Mouse (Mus musculus): Measurements from ENCODE around the gene C87436. TPM values are rescaled to one million over a fixed set of nuclear protein-coding genes. Genes with fewer than 3 reads are reported as not detected.

The C87436 gene
- total and polyA plus RNA-seq, 3 experiments = 11.6 to 18.5 TPM; not detected in 1

DNA sequence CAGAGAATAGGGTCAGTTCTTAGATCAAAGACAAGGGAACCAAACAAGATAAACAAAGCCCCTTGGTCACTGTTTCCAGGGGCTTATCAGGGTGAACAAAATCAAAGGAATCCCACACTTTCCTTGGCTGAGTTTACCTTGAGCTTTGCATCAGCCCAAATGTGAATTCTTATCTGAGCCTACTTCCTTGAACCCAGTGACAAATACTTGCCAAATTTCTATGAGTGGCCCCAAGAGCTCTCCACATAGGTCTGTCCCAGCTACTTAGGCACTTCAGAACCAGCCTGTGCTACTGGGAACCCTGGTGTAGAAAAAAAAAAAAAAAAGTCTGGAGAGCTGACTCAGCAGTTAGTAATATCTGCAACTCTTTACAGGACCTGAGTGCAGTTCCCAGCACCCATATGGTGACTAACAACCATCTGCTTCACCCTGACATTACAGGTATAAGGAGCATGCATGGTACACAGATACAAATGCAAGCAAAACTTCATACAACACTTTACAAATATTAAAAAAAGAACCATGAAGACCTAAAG lies 36.5 kb downstream of the C87436 start:
- Histone ChIP-seq H3K4me1 (ENCODE audit: control insufficient read depth in 1 of 2, insufficient read depth in 2 of 2, low read length in 2 of 2) (peaks cover 13 to 36% of the 10 kb centered on the region in 2 experiments), H3K36me3 (ENCODE audit: control insufficient read depth in 1 of 2, insufficient read depth in 2 of 2, low read length in 2 of 2) (peaks cover 0 to 28% of the 10 kb centered on the region in 2 experiments; a peak in 3 of 4 replicates), H3K4me3 (ENCODE audit: control insufficient read depth in 1 of 2, insufficient read depth in 1 of 2, low read depth in 2 of 2, low read length in 2 of 2) (no peak overlapping the region; a peak in 1 of 4 replicates), H3K9me3 (replicated peaks; ENCODE audit: insufficient read depth, low read length) (no peaks in the 10 kb centered on the region), H3K79me2 (ENCODE audit: control insufficient read depth, insufficient read depth, low read length, poor library complexity) (peaks cover 6% of the 10 kb centered on the region; the same call in 1 of the 2 replicates), H3K27me3 (ENCODE audit: control insufficient read depth in 1 of 2, insufficient read depth in 2 of 2, low read length in 2 of 2) (no peaks in the 10 kb centered on the region), H3K27ac (ENCODE audit: control insufficient read depth, low read depth, low read length) (peak overlapping the region; percentile 37), H3K9ac (ENCODE audit: control insufficient read depth, low read depth, low read length, poor library complexity, severe bottlenecking) (no peak overlapping the region)
- TF ChIP-seq TCF12 (IDR thresholded peaks at IDR 0.05; ENCODE audit: low read depth, low read length) = no peak
- TF ChIP-seq ELF1 (IDR thresholded peaks at IDR 0.05; ENCODE audit: low read depth, low read length) = peak; percentile 46; the same call in 1 of the 2 replicates
- TF ChIP-seq HCFC1 (IDR thresholded peaks at IDR 0.05; ENCODE audit: low read depth, low read length) = no peak
- no peak for TF ChIP-seq GABPA (IDR thresholded peaks at IDR 0.05; ENCODE audit: low read depth, low read length)
- no peak for TF ChIP-seq USF2 (IDR thresholded peaks at IDR 0.05; ENCODE audit: borderline replicate concordance in 1 of 2, insufficient read depth in 1 of 2, low read depth in 1 of 2, low read length in 2 of 2)
- peak; percentile 70 for TF ChIP-seq ZNF384 (IDR thresholded peaks at IDR 0.05; ENCODE audit: low read depth, low read length)
- no peak for TF ChIP-seq MEF2A (IDR thresholded peaks at IDR 0.05; ENCODE audit: extremely low read depth, insufficient replicate concordance, low read depth, low read length, poor library complexity, severe bottlenecking)
- no peak for TF ChIP-seq KAT2A (conservative IDR thresholded peaks at IDR 0.05; ENCODE audit: low read depth, low read length)
- TF ChIP-seq RCOR1 (IDR thresholded peaks at IDR 0.05; ENCODE audit: low read depth, low read length) = 0 out of 2 replicates have a peak, but pooled peaks have one; percentile 45
- TF ChIP-seq SIN3A (IDR thresholded peaks at IDR 0.05; ENCODE audit: low read length) = 0 out of 2 replicates have a peak, but pooled peaks have one; percentile 30
- no peak for TF ChIP-seq JUND (IDR thresholded peaks at IDR 0.05; ENCODE audit: low read depth, low read length)
- no peak for TF ChIP-seq POLR2A (IDR thresholded peaks at IDR 0.05; ENCODE audit: control insufficient read depth in 1 of 2, insufficient read depth in 1 of 2, low read depth in 1 of 2, low read length in 2 of 2, poor library complexity in 1 of 2)
- TF ChIP-seq ETS1 (IDR thresholded peaks at IDR 0.05; ENCODE audit: low read depth, low read length) = peak; percentile 45; the same call in 1 of the 2 replicates
- peak; percentile 53 for TF ChIP-seq GATA1 (IDR thresholded peaks at IDR 0.05; ENCODE audit: low read depth, low read length)
- peak in 1 of 2 experiments; percentile 39; a peak in 1 of 4 replicates for TF ChIP-seq EP300 (IDR thresholded peaks at IDR 0.05; ENCODE audit: low read depth in 1 of 2, low read length in 2 of 2)
- no peak for TF ChIP-seq RAD21 (IDR thresholded peaks at IDR 0.05; ENCODE audit: low read depth, low read length)
- peak; percentile 95 for TF ChIP-seq MAFK (IDR thresholded peaks at IDR 0.05; ENCODE audit: borderline replicate concordance, low read depth, low read length)
- TF ChIP-seq TBP (IDR thresholded peaks at IDR 0.05; ENCODE audit: low read depth, low read length) = no peak
- TF ChIP-seq NELFE (IDR thresholded peaks at IDR 0.05; ENCODE audit: low read depth, low read length) = no peak
- no peak for TF ChIP-seq E2F4 (IDR thresholded peaks at IDR 0.05; ENCODE audit: borderline replicate concordance, low read depth, low read length)
- TF ChIP-seq BHLHE40 (IDR thresholded peaks at IDR 0.05; ENCODE audit: borderline replicate concordance, low read depth, low read length) = no peak
- DNase-seq (ENCODE audit: low read depth, low spot score) = peak; percentile 54

All from MEL (cell line).